Mouse (Mus musculus) testis, postnatal 10 days (tissue): ENCODE measurements around the gene Mcrip2.

Experiments used
- DNase-seq: peaks from one replicate; pipeline ENCODE4 v3.0.0; 2021; ENCODE audit warnings: low spot score

The Mcrip2 gene

DNA sequence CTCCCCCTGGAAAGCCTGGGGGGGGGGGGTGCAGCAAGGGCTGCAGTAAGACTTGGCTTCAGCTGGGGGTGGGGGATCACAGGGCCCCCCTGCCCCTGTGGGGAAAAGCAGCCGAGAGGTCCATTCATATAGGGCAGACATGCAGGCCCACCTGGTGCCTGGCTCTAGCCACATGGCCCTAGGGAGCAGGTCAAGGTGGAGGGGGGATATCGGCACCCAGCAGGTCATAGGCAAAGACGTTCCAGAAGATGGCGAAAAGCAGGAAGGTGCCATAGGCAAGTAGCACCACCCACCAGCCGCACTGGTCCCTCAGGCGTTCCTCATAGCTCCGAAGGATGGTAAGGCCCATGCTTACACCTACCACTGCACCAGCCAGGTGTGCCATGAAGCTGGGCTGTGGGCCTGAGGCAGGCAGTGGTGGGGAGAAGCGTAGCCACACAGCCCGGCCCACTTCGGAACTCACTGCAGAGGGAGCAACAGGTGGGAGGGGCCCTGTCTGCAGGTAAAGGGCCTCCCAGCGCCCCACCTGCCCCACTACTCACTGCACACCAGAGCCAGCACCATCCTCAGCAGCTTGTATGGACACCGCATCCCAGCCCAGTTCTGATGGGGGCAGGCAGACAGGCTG, 33.9 kb downstream of the Mcrip2 start:
- DNase-seq = no peak

DNA sequence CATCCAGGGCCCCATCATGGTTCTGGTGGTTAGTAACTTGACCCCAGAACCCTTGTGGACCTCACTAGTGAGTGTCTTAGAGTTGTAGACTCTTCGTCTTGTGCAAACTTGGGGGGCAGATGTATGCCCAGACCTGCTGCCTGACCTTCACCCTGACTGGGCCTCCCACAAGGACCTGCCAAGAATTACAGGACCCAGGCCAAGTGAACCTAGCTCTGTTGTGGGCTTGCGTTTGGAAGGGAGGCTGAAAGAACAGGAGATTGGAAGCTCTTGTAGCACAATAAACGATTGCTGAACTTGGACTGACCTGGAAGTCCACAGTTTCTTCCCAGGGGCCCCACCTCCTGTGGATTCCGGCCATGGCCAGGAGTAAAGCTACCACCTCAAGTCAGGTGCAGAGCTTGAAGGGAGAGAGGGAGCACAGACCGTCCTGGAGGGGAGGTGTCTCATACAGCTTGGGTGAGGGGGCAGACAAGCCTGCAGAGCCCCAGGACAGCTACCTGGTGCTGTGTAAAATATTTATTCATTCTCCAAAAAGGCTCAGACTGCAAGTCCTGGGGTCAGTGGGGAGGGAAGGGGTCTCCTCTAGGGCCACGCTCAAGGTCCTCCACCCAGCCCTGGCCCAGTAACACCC, 34.5 kb downstream of the Mcrip2 start:
- no peak for DNase-seq

DNA sequence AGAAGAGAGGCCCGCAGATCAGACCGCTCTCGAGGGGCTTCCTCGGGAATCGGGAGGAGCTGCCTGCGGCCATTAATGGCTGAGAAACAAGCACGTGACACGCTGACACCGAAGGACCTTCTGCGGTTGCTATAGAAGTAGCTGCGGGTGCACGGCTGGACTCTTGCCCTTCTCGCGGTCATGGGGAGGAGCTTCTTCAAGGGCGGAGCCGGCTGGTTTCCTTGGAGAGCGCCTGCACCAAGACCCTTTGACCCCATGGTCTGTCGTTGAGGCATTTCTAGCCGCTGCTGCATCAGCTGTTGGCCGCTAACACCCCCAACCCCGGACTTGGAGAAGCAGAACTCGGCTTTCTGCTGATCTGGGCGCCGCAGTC, 35.3 kb downstream of the Mcrip2 start, which contains the start of gene Stub1:
Gene Stub1, minus strand, starts transcription at position 114 of the 373 bp plus-strand sequence.
- peak; percentile 93 for DNase-seq

DNA sequence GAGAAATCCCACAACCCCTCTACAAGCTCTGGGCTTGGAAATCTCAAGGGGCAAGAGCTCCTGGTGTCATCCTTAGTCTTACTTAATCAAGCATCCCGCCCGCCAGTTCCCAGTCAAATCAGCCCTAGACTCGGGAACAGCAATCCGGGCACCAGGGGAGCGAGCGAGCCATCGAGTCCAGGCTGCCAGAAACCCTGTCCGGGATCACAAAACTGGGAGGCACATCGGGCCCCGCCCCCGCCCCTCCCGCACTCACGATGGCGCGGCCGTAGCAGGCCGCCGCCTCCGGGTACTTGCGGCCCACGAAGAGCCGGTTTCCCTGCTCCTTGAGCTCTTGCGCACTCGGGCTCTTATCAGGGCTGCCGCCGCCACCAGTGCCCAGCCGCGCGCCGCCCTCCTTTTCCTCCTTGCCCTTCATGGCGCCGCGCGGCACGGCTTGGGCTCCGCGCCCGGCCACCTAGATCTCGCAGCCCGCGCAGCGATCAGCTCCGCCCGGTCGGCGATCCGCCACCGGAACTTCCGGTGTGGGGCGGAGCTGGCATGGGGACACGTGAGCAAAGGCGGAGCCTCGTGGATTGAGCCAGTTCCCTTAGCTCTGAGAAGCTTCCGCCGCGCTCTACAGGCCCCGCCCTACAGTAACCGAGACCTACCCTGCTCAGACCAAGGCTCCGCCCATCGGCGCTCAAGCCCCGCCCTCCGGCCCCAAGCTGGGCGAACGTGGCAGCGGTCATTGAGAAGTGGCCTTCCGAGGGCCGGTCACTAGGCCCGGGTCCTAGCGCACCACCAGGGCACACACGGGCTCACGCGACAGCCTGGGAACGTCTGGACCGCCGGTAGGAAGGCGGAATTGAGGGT, 35.9 kb downstream of the Mcrip2 start:
- peak; percentile 100 for DNase-seq

DNA sequence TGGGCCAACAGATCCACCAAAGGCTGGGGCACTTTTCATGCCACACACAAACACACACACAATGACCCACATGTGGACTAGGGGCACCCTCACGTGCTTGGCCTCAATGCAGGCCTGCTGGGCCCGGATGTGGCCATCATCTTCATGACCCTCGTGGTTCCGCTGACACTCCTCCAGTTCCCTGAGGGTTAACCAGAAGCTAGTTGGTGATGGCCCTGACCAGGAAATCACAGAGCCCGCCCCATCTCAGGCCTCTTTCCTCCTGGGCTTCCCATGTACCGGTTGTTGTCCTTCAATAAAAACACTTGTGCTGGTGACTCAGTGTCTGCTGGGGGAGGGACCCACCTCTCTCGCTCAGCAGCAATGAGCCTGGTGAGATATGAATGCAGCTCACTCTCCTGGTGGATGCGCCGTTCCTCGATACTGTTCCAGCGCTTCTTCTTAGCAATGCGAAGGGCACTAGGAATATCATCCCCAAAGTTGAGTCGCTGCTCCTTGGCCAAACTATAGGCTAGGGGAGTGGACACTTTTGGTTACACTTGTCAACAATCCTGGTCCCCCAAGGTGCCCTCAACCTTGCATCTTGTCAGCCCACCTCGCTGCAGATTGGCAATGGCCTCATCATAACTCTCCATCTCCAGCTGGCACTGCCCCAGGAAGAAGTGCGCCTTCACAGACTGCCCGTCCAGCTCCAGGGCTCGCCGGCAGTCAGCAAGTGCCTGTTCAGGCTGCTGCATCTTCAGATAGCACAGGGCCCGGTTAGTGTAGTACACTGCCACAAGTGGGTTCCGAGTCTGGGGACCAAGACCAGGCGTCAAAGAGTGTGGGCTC, 36.9 kb downstream of the Mcrip2 start:
- peak; percentile 70 for DNase-seq

DNA sequence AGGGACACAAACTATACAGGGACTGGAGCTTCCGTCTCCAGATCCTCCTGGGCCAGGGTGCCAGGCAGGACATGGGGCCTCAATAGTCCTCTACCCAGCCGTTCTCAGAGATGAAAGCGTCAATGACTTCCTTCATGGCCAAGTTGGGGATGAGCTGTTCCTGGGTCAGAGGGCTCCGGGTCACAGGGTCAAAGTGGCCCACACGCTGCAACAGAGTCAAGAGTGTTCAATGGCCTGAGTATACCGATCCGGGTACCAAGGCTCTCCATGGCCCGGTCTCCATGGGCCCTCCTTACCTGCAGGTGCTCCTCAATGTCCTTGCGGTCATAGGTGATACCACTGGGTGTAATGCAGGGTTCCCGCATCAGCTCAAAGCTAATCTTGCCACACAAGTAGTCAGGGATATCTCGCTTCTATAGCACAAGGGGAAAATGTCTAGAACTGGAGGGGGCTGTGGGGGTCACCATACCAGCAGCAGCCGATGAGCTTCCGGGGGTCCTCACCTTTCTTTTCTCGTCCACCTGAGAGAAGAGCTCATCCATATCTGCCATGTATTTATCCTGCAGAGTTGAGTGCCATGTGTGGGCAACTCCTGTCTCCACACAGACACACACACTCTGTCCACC, 37.6 kb downstream of the Mcrip2 start:
- DNase-seq = no peak

DNA sequence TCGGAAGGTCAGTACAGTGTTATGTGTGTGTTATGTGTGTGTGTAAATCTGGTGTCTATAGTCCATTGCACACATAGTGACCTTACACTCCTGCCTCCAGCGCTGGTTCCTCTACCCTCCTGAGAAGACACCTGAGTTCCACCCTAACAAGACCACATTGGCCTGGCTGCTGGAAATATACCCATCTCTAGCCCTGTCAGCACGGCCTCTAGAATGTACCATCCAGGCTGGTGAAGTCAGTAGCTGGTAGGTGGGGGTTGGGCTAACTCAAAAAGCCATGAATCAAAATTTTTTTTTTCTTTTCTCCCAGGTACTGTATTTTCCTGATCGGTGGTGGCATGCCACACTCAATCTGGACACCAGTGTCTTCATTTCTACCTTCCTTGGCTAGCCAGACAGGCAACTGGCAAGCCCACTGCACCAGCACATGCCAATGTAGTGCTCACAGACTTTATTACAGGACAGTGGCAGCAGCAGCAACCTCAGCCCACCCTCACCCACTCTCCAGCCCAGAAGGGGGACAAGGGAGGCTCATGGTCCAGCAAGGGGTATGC, 38.3 kb downstream of the Mcrip2 start:
- DNase-seq = no peak

DNA sequence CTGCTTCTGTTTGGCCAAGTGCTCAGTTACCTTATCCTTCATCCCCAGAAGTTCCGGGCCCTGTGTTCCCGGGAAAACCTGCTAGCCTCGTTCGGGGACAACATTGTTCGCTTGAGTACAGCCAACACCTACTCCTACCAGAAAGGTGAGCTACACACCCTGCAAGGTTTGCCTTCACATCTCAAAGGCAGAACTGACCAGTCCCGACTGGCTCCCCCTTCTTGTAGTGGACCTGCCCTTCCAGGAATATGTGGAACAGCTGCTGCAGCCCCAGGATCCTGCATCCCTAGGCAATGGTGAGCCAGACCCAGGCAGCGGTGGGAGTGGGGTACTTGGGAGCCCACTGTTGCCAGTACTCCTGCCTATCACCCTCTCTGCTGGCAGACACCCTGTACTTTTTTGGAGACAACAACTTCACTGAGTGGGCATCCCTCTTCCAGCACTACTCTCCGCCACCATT, 39.0 kb downstream of the Mcrip2 start:
- DNase-seq = no peak

DNA sequence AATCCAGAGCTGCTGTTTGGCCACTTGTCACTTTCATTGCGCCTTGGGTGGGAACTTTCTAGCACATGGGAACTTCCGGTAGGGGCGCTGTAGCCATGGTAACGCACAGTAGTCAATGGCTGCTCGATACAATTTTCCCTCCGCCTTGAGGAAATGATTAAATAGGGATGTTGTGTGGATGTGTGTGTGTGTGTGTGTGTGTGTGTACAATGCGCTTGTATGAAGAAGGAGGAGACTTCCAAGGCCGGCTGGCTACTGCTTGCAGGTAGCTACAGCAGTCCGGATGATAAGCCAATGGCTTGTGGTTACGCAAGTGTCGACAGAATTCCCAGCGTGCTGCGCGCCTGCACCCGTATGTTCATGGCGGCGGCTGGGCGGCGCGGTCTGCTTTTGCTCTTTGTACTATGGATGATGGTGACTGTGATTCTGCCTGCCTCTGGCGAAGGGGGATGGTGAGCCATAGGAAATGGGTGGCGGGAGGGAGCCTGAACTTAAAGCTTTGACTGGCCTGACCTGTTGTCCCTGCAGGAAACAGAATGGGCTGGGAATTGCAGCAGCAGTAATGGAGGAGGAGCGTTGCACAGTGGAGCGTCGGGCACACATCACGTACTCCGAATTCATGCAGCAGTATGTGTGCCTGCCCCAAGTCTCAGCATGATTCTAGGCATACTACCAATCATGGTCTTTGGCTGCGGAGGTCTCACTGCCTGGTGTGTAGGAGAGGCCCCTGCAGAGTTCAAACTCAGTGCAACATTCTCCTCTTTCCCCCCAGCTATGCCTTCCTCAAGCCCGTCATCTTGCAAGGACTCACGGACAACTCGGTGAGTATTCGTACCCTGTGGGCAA, 39.6 kb downstream of the Mcrip2 start, which contains the start of gene Jmjd8:
Gene Jmjd8, plus strand, starts transcription at position 156 of the 846 bp plus-strand sequence.
- peak; percentile 81 for DNase-seq

DNA sequence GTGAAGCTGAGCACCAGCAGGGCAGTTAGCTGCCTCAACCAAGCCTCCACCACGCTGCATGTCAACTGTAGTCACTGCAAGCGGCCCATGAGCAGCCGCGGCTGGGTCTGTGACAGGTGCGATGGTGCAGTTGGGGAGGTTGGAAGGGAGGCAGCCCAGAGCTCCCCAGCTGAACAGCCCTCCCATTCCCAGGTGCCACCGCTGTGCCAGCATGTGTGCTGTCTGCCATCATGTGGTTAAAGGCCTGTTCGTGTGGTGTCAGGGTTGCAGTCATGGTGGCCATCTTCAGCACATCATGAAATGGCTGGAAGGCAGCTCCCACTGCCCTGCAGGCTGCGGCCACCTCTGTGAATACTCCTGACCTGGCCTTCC, 40.4 kb downstream of the Mcrip2 start:
- no peak for DNase-seq

DNA sequence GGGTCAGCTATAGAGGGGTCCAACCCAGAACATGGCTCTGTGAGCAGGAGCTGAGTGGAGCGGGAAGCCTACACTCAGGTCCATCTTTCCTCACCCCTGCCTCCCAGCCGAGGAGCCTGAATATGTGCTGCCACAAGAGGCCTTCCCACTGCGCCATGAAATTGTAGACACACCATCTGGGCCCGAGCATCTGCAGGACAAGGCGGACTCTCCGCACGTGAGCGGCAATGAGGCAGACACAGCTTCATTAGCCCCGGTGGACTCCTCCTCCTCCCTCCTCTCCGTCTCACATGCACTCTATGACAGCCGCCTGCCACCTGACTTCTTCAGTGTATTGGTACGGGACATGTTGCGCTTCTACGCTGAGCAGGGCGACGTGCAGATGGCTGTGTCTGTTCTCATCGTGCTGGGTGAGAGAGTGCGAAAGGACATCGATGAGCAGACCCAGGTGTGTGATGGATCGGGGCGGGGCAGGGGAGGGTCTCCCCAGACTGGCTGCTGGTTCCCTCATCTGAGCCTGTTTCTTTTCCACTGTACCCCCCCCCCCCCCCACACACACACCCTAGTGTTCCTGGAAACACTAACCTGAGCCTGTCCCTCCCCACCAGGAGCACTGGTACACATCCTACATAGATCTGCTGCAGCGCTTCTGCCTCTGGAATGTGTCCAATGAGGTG, 40.9 kb downstream of the Mcrip2 start:
- DNase-seq = no peak

DNA sequence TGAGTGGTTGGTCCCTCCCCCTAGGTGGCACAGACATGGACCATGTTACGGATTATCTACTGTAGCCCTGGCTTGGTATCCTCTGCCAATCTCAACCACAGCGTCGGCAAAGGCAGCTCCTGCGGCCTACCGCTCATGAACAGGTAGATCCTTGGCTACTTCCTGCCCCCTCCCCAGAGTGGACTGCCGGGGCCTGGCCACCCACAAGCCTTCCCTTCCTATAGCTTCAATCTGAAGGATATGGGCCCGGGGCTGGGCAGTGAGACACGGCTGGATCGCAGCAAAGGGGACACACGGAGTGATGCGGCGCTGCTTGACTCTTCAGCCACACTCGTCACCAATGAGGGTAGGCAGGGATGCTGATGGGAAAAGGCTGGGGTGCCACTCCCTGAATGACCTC, 41.6 kb downstream of the Mcrip2 start:
- DNase-seq = no peak

DNA sequence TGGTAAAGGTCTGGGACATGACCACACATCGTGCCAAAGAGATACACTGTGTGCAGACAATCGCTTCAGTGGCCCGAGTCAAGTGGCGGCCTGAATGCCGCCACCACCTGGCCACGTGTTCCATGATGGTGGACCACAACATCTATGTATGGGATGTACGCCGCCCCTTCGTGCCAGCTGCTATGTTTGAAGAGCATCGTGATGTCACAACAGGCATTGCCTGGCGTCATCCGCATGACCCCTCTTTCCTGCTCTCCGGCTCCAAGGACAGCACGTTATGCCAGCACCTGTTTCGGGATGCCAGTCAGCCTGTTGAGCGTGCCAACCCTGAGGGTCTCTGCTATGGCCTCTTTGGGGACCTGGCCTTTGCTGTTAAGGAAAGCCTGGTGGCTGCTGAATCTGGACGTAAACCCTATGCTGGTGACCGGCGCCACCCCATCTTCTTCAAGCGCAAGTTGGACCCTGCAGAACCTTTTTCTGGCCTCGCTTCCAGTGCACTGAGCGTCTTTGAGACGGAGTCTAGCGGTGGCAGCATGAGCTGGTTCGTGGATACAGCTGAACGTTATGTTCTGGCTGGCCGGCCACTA, 42.5 kb downstream of the Mcrip2 start:
- no peak for DNase-seq

DNA sequence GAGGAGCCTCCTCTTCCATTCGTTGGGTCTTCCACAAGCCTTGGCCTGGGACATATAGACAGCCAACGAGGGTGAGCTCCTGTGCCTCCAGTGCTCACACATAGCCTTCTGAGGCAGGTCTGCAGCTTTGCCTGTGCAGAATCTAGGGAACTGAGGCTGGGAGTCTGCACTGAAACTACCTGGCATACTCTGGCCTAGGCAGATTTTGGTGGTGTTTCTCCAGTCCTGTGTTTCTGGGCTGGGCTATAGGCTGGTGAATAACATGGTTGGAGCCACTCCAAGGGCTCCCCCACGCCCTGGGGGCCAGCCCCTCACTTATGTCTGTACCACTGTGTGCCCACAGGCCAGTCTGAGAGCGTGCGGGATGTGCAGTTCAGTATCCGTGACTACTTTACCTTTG, 43.3 kb downstream of the Mcrip2 start:
- DNase-seq = no peak

DNA sequence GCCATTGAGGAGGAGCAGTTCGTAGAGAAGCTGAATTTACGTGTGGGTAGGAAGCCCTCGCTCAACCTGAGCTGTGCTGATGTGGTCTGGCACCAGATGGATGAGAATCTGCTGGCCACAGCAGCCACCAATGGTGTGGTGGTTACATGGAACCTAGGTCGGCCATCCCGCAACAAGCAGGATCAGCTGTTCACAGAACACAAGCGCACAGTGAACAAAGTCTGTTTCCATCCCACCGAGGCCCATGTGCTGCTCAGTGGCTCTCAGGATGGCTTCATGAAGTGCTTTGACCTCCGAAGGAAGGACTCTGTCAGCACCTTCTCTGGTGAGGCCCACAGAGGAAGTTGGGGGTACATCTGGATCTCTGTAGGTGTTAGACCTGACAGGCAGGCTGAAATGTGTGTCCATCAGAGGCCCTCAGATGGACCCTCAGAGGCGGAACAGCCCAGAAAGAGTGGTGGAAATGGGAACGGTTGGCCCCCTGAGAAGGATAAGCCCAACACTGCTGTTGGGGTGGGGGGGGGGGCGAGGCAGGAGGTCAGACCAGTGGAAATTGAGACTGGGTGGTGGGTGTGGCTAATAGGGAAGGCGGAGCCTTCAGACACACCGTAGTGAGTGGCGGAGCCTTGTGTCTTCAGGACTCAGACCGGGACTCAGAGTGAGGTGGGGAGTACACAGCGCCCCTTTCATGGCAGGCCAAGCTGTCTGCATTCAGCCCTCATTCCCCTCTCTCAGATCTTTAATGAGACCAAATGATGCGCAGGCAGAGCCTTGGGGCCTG, 44.0 kb downstream of the Mcrip2 start:
- no peak for DNase-seq

DNA sequence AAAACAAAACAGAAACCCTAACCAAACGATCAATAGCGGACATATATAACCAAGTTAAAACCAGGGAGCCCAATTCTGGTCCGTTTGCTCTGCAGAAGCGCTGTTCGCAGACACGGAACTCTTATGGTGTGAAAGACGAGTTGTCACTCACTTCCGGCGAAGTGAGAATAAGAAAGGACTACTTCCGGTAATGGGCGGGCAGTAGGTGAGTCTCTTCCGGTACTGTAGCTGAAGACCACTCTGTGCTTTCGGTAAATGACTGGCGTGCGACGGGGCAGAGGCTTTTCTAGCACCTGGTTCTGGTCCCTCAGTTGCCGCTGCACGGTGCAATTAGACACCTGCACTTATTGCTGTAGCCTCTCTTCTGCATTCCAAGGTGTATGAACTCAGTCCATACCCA, 45.1 kb downstream of the Mcrip2 start, which contains the start of gene Wdr24:
Gene Wdr24, plus strand, starts transcription at position 176 of the 400 bp plus-strand sequence.
- DNase-seq = peak; percentile 69

DNA sequence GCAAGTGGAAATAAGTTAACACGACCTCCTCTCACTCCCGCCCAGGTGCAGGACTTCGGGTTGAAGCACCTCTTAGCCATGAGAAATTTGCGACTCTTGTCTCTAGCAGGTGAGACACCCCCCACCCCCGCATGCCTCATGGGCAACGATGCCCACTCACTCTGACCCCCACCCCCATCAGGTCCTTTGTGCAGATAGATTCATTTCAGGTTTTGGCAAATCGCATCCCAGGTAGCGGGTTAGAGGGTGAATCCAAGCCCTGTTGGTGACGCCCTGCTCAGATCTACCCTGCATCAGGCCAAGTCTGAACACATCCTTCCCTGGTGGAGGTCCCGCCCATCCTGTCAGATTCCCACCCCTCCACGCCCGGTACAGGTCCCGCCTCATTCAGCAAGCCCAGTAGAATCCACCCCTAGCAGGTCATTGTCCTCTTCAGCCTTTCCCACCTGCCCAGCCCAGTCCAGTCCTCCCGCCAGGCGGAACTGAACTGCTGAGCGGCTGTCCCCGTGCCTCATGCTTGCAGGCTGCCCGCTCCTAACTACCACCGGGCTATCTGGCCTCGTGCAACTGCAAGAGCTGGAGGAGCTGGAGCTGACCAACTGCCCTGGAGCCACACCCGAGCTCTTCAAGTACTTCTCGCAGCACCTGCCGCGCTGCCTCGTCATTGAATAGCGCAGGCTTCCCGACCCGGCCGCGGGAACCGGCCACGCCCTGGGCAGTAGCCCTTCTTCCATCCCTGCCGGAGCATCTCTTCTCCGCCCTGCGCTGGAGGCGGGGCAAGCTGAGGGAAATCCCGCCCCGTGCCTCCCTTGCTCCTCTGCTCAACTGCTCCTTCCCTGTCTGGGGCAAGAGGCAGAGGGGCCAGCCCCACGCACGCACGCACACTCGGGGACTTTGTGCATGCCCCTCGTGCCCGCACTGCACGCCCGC, 49.4 kb downstream of the Mcrip2 start:
- DNase-seq = peak; percentile 52
